Mouse (Mus musculus) limb, embryonic 15.5 days (tissue): ENCODE data around the gene A3galt2. TPM values are rescaled to one million over a fixed set of nuclear protein-coding genes. Genes with fewer than 3 reads are reported as not detected.

Experiments used
- ATAC-seq: fragments of 200-750 bp; cut with Nextera tagmentation; 2 replicates; pipeline ENCODE4 v1.8.0; 2017; ENCODE audit warnings: low read depth, moderate TSS enrichment; ENCODE audit not compliant: insufficient number of reproducible peaks, low FRiP score, low TSS enrichment
- H3K27ac ChIP-seq: fragments of 300-500 bp; sonication (generic); 2 replicates; pipeline ENCODE4 v1.5.1; 2015; ENCODE audit warnings: moderate library complexity, mild to moderate bottlenecking, inconsistent platforms
- H3K27me3 ChIP-seq: fragments of 300-500 bp; sonication (generic); 2 replicates; pipeline ENCODE4 v1.6.1; 2015; ENCODE audit warnings: inconsistent platforms
- H3K36me3 ChIP-seq: fragments of 300-500 bp; sonication (generic); 2 replicates; pipeline ENCODE4 v1.6.1; 2015; ENCODE audit warnings: inconsistent platforms
- H3K4me1 ChIP-seq: fragments of 300-500 bp; sonication (generic); 2 replicates; pipeline ENCODE4 v1.6.1; 2015; ENCODE audit warnings: inconsistent platforms
- H3K4me2 ChIP-seq: fragments of 300-500 bp; sonication (generic); 2 replicates; pipeline ENCODE4 v1.6.1; 2015; ENCODE audit warnings: mild to moderate bottlenecking, inconsistent platforms
- H3K4me3 ChIP-seq: fragments of 300-500 bp; sonication (generic); 2 replicates; pipeline ENCODE4 v1.5.1; 2015; ENCODE audit warnings: mild to moderate bottlenecking, inconsistent platforms
- H3K9ac ChIP-seq: fragments of 300-500 bp; sonication (generic); 2 replicates; pipeline ENCODE4 v1.6.1; 2015; ENCODE audit warnings: inconsistent platforms
- H3K9me3 ChIP-seq: fragments of 300-500 bp; sonication (generic); 2 replicates; pipeline ENCODE4 v1.6.1; 2016; ENCODE audit warnings: inconsistent platforms
- WGBS: fragments of 180-500 bp; shearing (Covaris S2); methylation state at CpG from one replicate; pipeline ENCODE4 v1.1.7; 2015; 5-methylcytosine and 5-hydroxymethylcytosine counted together
- polyA plus RNA-seq: library from polyadenylated mRNA; unstranded; fragments of >200 nt; fragmentation: Nextera tagmentation; extraction: Ambion mirVana; gene quantifications from 2 replicates; pipeline ENCODE4 v1.2.1, GENCODE M21; 2015

The A3galt2 gene
- polyA plus RNA-seq, 1 experiment from 2014 or later = 0.24 TPM

DNA sequence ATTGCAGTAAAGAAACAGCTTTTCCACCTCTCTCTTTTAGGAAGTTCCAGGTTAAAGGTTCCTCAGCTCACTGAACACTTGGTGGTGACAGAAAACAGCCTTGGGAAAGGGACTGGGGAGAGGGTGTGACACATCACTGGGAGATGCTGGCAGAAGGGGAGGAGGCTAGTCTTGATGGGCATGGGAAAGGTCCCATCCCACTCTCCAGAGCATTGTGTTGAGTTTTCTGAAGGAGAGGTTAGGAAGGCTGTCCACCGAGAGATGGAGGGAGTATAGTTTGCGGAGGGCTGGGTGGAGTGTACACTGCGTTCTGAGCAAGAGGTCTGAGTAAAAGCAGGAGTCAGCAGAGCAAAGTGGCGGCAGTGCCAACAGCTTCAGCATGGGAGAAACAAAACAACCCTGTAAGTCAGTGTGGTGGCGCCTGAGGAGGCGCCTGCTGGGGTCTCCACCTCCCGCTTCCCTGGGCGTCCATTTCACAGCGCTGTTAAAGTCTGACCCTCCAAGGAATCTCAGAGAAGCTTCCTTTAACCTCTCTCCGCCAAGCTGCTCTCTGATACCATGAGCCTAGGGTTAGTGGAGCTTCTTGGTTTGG, 12.7 kb upstream of the A3galt2 start:
- ATAC-seq = no peak
- Histone ChIP-seq H3K4me3 (no peak overlapping the region), H3K4me1 (peaks cover 34% of the 10 kb centered on the region), H3K9ac (no peak overlapping the region), H3K27ac (peak overlapping the region; percentile 50), H3K4me2 (no peak overlapping the region), H3K9me3 (no peaks in the 10 kb centered on the region), H3K27me3 (no peaks in the 10 kb centered on the region), H3K36me3 (peaks cover 42% of the 10 kb centered on the region)
- 66% methylated on average over 10 of the region's 10 CpGs for WGBS

DNA sequence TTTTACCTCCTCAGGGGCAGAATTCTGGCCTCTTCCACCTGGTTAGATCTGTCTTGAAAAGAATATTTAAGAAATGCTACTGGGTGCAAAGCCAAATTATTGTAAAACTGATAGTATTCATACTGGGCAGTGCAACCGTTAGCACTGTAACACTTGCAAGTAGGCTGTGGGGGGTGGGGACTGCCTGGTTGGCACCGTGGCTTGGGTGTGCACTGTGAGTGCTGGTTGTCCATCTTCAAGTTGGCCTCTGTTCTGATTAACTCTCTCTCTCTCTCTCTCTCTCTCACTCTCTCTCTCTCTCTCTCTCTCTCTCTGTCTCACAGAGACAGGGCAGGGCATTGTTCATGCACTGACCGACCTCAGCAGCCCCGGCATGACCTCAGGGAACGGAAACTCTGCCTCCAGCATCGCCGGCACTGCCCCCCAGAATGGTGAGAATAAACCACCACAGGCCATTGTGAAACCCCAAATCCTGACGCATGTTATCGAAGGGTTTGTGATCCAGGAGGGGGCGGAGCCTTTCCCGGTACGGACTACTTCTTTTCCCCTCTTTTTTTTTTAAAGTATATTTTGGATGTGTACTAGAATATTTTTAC, 12.0 kb upstream of the A3galt2 start:
- Histone ChIP-seq H3K27me3 (no peaks in the 10 kb centered on the region), H3K27ac (peak overlapping the region; percentile 50), H3K4me1 (peaks cover 30% of the 10 kb centered on the region), H3K36me3 (peaks cover 49% of the 10 kb centered on the region), H3K4me2 (no peak overlapping the region), H3K4me3 (no peak overlapping the region), H3K9me3 (no peaks in the 10 kb centered on the region), H3K9ac (no peak overlapping the region)
- 76% methylated on average over 12 of the region's 12 CpGs for WGBS
- no peak for ATAC-seq

DNA sequence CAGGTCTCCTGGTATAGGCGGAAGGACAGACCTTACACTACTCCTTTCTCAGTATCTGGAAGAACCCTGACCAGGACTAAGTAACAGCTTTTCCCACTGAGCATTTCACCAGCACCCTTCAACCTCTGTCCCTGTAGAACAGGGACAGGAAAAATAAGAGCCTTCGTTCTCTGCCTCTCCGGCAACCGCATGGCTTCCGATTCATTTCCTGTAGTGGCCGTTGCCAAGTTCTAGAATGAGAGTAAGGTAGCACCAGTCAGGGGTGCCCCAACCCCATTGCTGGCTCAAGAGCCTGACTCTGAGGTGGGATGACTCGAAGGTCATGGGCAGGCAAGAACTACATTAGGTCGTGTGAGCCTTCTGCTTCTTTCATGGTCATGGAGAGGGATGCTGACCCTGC, 10.0 kb upstream of the A3galt2 start:
- peaks cover 26% of the 10 kb centered on the region; the same call in 1 of the 2 replicates for H3K4me1 ChIP-seq

DNA sequence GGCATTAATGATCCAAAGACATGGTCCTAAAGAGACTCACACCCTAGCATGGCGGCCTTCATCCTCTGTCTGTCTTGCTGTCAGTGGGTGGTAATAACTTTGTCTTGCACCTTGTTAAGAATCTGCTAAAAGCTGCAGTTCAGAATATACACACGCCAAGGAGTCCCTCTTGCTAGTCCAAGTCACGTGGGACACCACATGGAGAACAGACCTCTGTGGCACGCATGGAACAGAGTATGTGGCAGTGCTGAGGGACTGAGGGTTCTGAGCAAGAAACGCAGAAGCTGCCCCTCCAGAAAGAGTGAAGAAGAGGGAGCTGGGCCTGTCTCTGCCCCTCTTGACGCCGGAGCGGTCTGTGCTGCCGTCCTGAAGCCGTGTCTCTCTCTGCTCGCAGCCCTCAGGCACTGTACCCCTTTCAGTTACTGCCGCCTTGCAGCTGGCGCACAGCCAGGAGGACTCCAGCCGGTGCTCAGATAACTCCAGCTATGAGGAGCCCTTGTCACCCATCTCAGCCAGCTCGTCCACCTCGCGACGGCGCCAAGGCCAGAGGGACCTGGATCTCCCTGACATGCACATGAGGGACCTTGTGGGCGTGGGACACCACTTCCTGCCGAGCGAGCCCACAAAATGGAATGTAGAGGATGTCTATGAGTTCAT, 7.4 kb upstream of the A3galt2 start:
- no peaks in the 10 kb centered on the region for H3K27me3 ChIP-seq
- 69% methylated on average over 22 of the region's 22 CpGs for WGBS

More for the DNA sequence above, 10.0 kb upstream of the A3galt2 start:
- Histone ChIP-seq H3K36me3 (peaks cover 69% of the 10 kb centered on the region), H3K9me3 (no peaks in the 10 kb centered on the region), H3K4me3 (no peak overlapping the region), H3K9ac (no peak overlapping the region), H3K27ac (no peak overlapping the region), H3K4me2 (no peak overlapping the region), H3K27me3 (no peaks in the 10 kb centered on the region)
- WGBS = 86% methylated on average over 8 of the region's 8 CpGs
- ATAC-seq = no peak

DNA sequence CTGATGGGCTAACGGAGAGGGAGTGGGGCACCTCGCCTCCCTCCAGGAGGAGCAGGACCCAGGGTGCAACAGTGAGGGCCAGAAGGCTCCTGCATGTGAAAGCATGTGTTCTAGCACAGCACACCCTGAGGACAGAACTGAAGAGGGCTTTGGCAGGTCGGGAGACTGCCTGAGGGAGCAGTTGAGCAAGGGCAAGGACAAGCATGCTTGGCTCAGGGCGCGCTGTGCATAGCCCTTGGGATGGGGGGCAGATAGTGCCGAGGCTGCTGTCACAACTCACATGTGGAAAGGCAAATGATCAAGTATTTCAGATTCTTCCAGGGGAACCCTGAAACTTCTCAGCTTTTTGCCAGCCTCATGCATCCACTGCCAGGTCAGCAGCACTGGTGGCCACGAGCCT, 6.9 kb upstream of the A3galt2 start:
- WGBS = 77% methylated on average over 7 of the region's 7 CpGs
- no peak for ATAC-seq
- H3K4me3 ChIP-seq = no peak overlapping the region
- H3K9ac ChIP-seq = no peak overlapping the region
- no peaks in the 10 kb centered on the region for H3K9me3 ChIP-seq
- H3K27me3 ChIP-seq = no peaks in the 10 kb centered on the region
- H3K4me2 ChIP-seq = no peak overlapping the region
- H3K4me1 ChIP-seq = peaks cover 18% of the 10 kb centered on the region; the same call in 1 of the 2 replicates
- no peak overlapping the region for H3K27ac ChIP-seq
- peaks cover 97% of the 10 kb centered on the region for H3K36me3 ChIP-seq

More for the DNA sequence above, 7.4 kb upstream of the A3galt2 start:
- H3K36me3 ChIP-seq = peaks cover 94% of the 10 kb centered on the region
- H3K4me2 ChIP-seq = no peak overlapping the region
- H3K9ac ChIP-seq = no peak overlapping the region
- no peak overlapping the region for H3K27ac ChIP-seq
- no peak for ATAC-seq
- H3K9me3 ChIP-seq = no peaks in the 10 kb centered on the region
- peaks cover 21% of the 10 kb centered on the region; the same call in 1 of the 2 replicates for H3K4me1 ChIP-seq
- no peak overlapping the region for H3K4me3 ChIP-seq

DNA sequence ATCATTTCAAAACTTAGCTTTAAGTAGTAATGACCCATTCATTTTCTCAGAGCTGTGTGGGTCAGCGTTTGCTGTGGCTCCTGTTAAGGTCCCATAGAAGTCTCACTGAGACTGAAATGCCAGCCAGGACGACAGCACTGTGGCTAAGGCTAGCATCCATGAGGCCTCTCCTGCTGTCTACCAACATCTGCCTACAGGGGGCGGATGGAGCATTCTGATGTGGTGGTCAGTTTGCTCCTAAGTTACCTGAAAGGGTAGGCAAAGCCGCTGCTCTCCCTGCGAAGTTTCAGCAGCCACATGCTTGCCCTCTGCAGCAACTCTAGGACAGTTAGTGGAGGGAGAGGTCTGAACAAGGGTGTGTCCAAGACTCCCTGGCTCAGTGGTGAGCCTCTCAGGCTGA, 4.2 kb upstream of the A3galt2 start:
- no peak for ATAC-seq
- Histone ChIP-seq H3K27ac (no peak overlapping the region), H3K27me3 (no peaks in the 10 kb centered on the region), H3K9me3 (no peaks in the 10 kb centered on the region), H3K4me1 (peaks cover 22% of the 10 kb centered on the region; the same call in 1 of the 2 replicates), H3K36me3 (peaks cover 84% of the 10 kb centered on the region), H3K4me2 (no peak overlapping the region), H3K4me3 (no peak overlapping the region), H3K9ac (no peak overlapping the region)
- WGBS = 62% methylated on average over 5 of the region's 5 CpGs

DNA sequence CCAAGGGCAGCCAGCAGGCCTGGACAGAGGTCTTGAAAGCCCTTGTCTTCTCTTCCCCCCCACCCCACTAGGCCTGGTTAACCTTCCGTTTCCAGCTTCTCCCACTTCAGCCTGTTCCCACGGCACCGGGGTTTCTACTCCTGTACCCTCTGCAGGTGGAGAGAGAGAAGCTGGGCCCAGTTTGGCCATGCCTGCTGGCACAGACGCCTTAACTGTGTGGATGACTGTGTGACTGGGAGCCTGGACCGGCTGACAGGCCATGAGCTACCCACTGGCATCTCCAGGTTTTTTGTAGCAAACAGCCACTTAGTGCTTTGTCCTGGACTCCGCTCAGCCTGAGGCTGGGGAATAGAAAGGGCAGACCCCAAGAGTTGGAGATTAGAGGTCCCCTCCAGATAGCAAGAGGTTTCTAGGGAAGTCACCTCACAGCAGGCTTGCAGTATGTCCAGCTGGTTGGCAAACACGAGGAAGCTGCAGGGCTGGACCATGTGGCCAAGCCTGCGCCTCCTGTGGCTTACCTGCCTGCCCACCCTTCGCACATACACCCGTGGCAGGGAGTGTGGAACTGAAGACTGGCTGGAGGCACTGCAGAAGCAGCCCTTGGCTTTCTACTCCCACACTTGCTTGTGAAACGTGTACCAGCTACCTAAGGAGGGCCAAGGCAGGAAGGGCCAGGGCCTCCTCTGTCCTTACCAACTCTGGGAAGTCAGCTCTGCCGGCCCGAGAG, 3.0 kb upstream of the A3galt2 start:
- ATAC-seq = no peak
- 83% methylated on average over 13 of the region's 13 CpGs for WGBS
- Histone ChIP-seq H3K27me3 (no peaks in the 10 kb centered on the region), H3K36me3 (peaks cover 72% of the 10 kb centered on the region), H3K9me3 (no peaks in the 10 kb centered on the region), H3K4me2 (no peak overlapping the region), H3K4me1 (peaks cover 19% of the 10 kb centered on the region; the same call in 1 of the 2 replicates), H3K27ac (no peak overlapping the region), H3K4me3 (no peak overlapping the region), H3K9ac (no peak overlapping the region)

DNA sequence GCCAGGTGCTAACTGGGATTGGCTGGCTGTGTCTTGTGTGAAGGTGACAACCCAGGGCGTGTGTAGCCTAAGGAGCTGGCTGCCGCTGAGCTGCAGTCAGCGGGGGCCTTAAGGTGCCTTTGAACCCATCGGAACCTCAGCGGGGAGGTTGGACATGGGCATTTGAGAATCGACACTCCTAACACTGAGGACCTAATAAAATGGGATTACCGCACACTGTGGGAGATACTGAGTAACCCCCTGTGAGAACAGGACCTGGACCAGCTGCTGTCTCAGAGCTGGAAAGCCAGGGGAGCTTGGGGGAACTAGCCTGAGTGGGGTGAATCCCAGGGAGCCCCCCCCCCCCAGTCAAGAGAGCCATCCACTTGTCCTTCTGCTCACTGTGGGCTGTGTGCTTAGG, 1.6 kb upstream of the A3galt2 start:
- H3K36me3 ChIP-seq = peaks cover 58% of the 10 kb centered on the region

DNA sequence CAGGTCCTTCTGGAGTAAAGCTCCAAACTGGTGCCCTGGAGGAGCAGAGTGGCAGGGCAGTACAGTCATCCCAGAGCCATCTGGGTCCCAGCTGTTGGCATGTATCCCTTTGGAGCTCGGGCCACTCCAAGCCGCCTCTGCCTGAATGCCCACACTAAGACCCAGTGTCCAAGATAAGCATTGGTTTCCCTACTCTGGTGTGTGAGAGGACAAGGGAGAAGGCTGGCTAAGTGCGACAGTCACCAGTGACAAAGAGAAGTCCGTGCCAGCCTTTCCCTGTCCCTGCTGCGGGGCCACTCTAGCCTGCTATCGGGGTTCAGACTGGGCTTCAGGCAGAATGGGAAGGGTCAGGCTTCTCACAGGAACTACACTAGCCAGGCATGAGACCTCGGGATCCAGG, 736 bp downstream of the A3galt2 start:
- 0 out of 2 replicates have a peak overlapping the region, but pooled peaks have one; percentile 11 for H3K27ac ChIP-seq
- no peaks in the 10 kb centered on the region for H3K9me3 ChIP-seq
- H3K36me3 ChIP-seq = peaks cover 36% of the 10 kb centered on the region
- H3K4me3 ChIP-seq = no peak overlapping the region
- 75% methylated on average over 7 of the region's 7 CpGs for WGBS
- H3K4me1 ChIP-seq = peaks cover 16% of the 10 kb centered on the region; the same call in 1 of the 2 replicates
- ATAC-seq = no peak
- H3K9ac ChIP-seq = no peak overlapping the region
- H3K4me2 ChIP-seq = no peak overlapping the region
- no peaks in the 10 kb centered on the region for H3K27me3 ChIP-seq

More for the DNA sequence above, 1.6 kb upstream of the A3galt2 start:
- Histone ChIP-seq H3K27ac (no peak overlapping the region), H3K4me1 (peaks cover 16% of the 10 kb centered on the region; the same call in 1 of the 2 replicates), H3K4me3 (no peak overlapping the region), H3K9me3 (no peaks in the 10 kb centered on the region), H3K9ac (no peak overlapping the region), H3K4me2 (no peak overlapping the region), H3K27me3 (no peaks in the 10 kb centered on the region)
- whole genome bisulfite sequencing = 77% methylated on average over 7 of the region's 7 CpGs
- ATAC-seq = no peak

DNA sequence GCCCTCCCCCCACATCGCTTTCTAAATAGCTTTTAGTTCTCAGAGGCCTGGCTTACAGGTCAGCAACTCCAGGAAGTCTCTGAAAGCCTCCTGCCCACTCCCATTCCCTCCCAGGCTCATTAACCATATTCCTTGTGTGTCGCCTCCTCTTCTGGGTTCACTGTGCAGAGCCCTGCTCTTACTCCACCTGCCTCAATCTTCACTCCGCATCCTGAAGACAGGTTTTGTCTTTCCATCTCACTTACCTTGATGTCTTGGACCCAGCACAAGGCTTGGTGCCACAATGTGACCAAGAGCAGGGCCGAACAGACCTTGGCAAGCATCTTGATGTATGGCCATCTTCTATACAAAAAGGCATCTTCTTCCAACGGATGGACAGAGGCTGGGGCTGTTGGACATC, 4.0 kb downstream of the A3galt2 start:
- H3K9ac ChIP-seq = no peak overlapping the region
- WGBS = 82% methylated on average over 5 of the region's 5 CpGs
- ATAC-seq = no peak
- no peaks in the 10 kb centered on the region for H3K9me3 ChIP-seq
- H3K27ac ChIP-seq = no peak overlapping the region
- H3K4me2 ChIP-seq = no peak overlapping the region
- H3K4me3 ChIP-seq = no peak overlapping the region
- 0 out of 2 replicates have a peak, but pooled peaks cover 4% of the 10 kb centered on the region for H3K36me3 ChIP-seq
- no peaks in the 10 kb centered on the region for H3K27me3 ChIP-seq
- peaks cover 13% of the 10 kb centered on the region; the same call in 1 of the 2 replicates for H3K4me1 ChIP-seq

DNA sequence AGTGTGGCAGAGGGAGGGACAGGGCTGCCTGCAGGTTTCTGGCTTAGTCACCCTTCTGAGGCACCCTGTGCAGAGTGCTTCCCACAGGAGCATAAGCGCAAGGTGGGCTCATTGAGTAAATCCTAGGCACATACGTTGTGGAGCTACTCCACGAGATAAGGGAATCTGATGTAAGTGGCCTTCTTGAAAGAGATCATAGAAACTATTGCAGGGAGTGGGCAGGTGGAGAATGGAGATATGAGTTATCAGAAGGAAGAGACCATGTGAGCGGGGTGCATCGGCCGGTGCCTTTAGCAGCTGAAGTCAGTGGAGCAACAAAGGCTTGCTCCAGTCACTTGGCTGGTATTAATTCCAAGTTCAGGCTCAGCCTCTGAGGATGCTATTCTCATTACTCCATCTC, 4.9 kb downstream of the A3galt2 start:
- H3K27ac ChIP-seq = no peak overlapping the region
- H3K9me3 ChIP-seq = no peaks in the 10 kb centered on the region
- no peak overlapping the region for H3K4me3 ChIP-seq
- ATAC-seq = no peak
- no peaks in the 10 kb centered on the region for H3K27me3 ChIP-seq
- 0 out of 2 replicates have a peak, but pooled peaks cover 1% of the 10 kb centered on the region for H3K36me3 ChIP-seq
- peaks cover 11% of the 10 kb centered on the region; the same call in 1 of the 2 replicates for H3K4me1 ChIP-seq
- 90% methylated on average over 6 of the region's 6 CpGs for WGBS
- no peak overlapping the region for H3K4me2 ChIP-seq
- H3K9ac ChIP-seq = no peak overlapping the region
